Mouse (Mus musculus): ENCODE results near the gene Mphosph6. TPM values are rescaled to one million over a fixed set of nuclear protein-coding genes. Genes with fewer than 3 reads are reported as not detected.

Mphosph6 gene
- polyA plus RNA-seq, 1 experiment: 28.8 TPM

DNA sequence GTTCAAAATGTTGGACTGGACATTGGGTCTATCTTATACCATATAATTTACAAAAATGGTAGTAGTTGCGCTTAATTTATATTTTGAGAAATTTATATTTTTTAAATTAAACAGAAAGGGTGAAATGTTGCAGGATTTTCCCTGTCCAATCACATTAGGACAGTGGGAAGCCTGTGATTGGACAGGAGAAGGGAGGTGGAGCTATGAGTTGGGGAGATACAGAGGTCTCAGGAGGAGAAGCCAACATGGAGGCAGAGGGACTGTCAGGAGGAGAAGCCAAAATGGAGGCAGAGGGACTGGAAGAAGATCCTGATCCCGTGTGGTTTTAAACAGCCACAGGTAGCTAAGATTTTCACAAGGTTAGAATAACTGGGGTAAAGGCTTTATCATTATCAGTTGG lies 3.7 kb downstream of the Mphosph6 start:
- no peak for TF ChIP-seq POLR2A (IDR thresholded peaks at IDR 0.05; ENCODE audit: borderline replicate concordance, control insufficient read depth, low read depth, low read length)
- TF ChIP-seq CTCF (IDR thresholded peaks at IDR 0.05; ENCODE audit: control insufficient read depth, insufficient read depth, low read length): no peak
- Histone ChIP-seq H3K4me1 (ENCODE audit: control insufficient read depth, insufficient read depth, low read length) (peaks cover 2% of the 10 kb centered on the region; the same call in 1 of the 2 replicates), H3K4me3 (replicated peaks; ENCODE audit: control insufficient read depth, low read depth, low read length) (no peak overlapping the region), H3K27ac (ENCODE audit: control insufficient read depth, insufficient read depth, low read depth, low read length, poor library complexity) (no peak overlapping the region)
- WGBS: 88% methylated on average over 2 of the region's 2 CpGs

DNA sequence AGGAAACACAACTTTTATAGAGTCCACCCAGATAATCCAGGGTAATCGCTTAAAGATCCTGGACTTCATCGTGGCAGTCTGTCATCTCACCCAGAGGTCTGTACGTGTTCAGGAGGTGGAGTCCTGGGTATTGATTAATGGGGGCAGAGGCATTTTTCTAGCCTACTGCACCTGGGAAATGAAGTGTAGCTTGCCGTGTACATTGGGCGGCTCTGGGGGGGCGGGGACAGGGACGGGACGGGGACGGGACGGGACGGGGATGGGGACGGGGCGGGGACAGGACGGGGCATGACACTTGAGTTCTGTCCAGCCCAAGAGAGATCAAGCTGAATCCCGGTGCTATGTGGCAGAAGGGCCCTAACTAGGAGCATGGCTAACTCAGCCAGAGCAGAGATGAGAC lies 5.3 kb downstream of the Mphosph6 start:
- Histone ChIP-seq H3K4me1 (ENCODE audit: control insufficient read depth, insufficient read depth, low read length) (no peaks in the 10 kb centered on the region), H3K4me3 (replicated peaks; ENCODE audit: control insufficient read depth, low read depth, low read length) (no peak overlapping the region), H3K27ac (ENCODE audit: control insufficient read depth, insufficient read depth, low read depth, low read length, poor library complexity) (no peak overlapping the region)
- WGBS: 93% methylated on average over 15 of the region's 15 CpGs
- no peak for TF ChIP-seq POLR2A (IDR thresholded peaks at IDR 0.05; ENCODE audit: borderline replicate concordance, control insufficient read depth, low read depth, low read length)
- TF ChIP-seq CTCF (IDR thresholded peaks at IDR 0.05; ENCODE audit: control insufficient read depth, insufficient read depth, low read length): no peak

DNA sequence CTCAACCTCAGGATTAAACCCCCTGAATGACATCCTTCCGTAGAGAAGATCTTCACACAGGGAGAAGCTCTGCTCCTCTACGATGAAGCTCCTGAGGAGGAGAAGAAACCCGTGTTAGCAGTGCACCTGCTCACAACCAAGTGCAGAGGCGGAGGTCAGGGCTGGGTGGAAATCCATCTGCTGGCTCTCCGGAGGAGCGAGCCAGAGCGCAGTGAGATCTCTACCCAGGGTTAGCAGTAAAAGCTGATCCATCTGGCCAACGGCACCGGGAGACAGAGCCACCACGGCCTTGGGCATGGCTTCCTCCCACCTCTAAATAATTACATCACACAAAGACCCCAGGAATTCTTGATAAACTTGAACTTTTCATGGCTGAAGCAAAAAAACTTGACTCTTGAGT lies 7.2 kb downstream of the Mphosph6 start:
- Histone ChIP-seq H3K27ac (ENCODE audit: control insufficient read depth, insufficient read depth, low read depth, low read length, poor library complexity) (no peak overlapping the region), H3K4me3 (replicated peaks; ENCODE audit: control insufficient read depth, low read depth, low read length) (no peak overlapping the region), H3K4me1 (ENCODE audit: control insufficient read depth, insufficient read depth, low read length) (no peaks in the 10 kb centered on the region)
- TF ChIP-seq CTCF (IDR thresholded peaks at IDR 0.05; ENCODE audit: control insufficient read depth, insufficient read depth, low read length): no peak
- TF ChIP-seq POLR2A (IDR thresholded peaks at IDR 0.05; ENCODE audit: borderline replicate concordance, control insufficient read depth, low read depth, low read length): no peak
- 95% methylated on average over 10 of the region's 10 CpGs for WGBS

DNA sequence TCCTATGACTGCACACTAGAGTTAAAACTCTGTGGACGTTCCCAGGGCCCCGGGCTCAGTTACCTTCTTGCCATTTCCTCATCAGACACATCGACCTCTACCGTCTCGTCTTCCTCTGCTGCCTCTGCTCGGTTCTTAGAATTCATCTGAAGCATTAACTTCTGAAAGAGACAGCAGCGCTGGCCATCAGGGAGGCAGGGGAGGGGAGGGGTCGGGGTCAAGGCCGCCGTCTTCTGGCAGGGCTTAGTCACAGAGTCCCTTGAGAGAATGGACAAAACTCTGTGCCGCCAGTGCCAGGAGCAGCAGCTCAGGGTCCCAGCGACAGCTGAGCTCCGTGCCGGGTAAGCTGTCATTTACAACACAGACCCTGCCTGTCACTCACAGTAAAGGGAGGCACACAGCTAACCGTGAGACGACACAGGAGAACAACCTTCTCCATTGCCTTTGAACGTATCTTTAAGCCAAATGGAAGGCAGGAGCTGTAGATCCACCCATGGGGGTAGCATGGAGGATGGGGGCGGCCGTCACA lies 9.1 kb downstream of the Mphosph6 start:
- 88% methylated on average over 19 of the region's 19 CpGs for WGBS
- Histone ChIP-seq H3K4me3 (replicated peaks; ENCODE audit: control insufficient read depth, low read depth, low read length) (no peak overlapping the region), H3K27ac (ENCODE audit: control insufficient read depth, insufficient read depth, low read depth, low read length, poor library complexity) (no peak overlapping the region), H3K4me1 (ENCODE audit: control insufficient read depth, insufficient read depth, low read length) (no peaks in the 10 kb centered on the region)
- TF ChIP-seq POLR2A (IDR thresholded peaks at IDR 0.05; ENCODE audit: borderline replicate concordance, control insufficient read depth, low read depth, low read length) (no peak), CTCF (IDR thresholded peaks at IDR 0.05; ENCODE audit: control insufficient read depth, insufficient read depth, low read length) (no peak)

DNA sequence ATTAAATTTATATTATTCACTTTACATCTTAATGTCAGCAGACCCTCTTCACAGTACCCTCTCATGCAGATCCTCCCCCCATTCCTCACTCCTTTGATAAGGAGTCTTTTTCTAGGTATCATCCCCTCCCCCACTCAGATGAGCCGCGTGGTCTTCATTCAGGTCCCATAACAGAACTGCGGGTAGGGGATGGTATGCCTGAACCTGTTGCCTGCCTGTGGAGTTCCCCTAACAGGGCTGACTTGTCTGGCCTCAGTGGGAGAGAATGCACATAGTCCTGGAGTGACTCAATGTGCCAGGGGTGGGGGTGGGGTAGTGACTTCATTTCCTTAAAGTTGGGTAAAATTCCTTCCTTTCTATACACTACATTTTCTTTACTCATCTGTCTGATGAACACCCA lies 15.3 kb downstream of the Mphosph6 start:
- 91% methylated on average over 3 of the region's 3 CpGs for WGBS
- TF ChIP-seq POLR2A (IDR thresholded peaks at IDR 0.05; ENCODE audit: borderline replicate concordance, control insufficient read depth, low read depth, low read length): no peak
- no peak for TF ChIP-seq CTCF (IDR thresholded peaks at IDR 0.05; ENCODE audit: control insufficient read depth, insufficient read depth, low read length)
- no peak overlapping the region for H3K27ac ChIP-seq (ENCODE audit: control insufficient read depth, insufficient read depth, low read depth, low read length, poor library complexity)
- no peaks in the 10 kb centered on the region for H3K4me1 ChIP-seq (ENCODE audit: control insufficient read depth, insufficient read depth, low read length)
- H3K4me3 ChIP-seq (replicated peaks; ENCODE audit: control insufficient read depth, low read depth, low read length): no peak overlapping the region

DNA sequence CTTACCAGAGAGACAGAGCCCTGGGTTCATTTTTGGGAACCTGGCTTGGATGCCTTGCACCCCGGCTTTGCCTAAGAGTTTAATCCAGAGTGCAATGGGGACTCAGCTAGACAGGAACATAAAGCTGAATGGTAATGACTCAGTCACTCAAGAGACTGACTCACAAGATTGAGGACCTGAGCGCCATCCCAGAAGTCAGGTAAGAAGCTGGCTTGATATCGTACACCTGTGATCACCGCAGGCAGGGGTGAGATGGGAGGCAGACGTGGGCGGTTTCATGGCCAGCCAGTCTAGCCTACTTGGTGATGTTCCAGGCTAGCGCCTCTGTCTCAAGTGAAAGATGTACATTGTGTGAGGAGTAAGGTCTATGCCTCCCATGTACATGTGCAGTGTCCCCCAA lies 18.7 kb downstream of the Mphosph6 start:
- H3K4me3 ChIP-seq (replicated peaks; ENCODE audit: control insufficient read depth, low read depth, low read length): no peak overlapping the region
- H3K4me1 ChIP-seq (ENCODE audit: control insufficient read depth, insufficient read depth, low read length): no peaks in the 10 kb centered on the region
- TF ChIP-seq POLR2A (IDR thresholded peaks at IDR 0.05; ENCODE audit: borderline replicate concordance, control insufficient read depth, low read depth, low read length) (no peak), CTCF (IDR thresholded peaks at IDR 0.05; ENCODE audit: control insufficient read depth, insufficient read depth, low read length) (no peak)
- H3K27ac ChIP-seq (ENCODE audit: control insufficient read depth, insufficient read depth, low read depth, low read length, poor library complexity): no peak overlapping the region
- 89% methylated on average over 7 of the region's 7 CpGs for WGBS

DNA sequence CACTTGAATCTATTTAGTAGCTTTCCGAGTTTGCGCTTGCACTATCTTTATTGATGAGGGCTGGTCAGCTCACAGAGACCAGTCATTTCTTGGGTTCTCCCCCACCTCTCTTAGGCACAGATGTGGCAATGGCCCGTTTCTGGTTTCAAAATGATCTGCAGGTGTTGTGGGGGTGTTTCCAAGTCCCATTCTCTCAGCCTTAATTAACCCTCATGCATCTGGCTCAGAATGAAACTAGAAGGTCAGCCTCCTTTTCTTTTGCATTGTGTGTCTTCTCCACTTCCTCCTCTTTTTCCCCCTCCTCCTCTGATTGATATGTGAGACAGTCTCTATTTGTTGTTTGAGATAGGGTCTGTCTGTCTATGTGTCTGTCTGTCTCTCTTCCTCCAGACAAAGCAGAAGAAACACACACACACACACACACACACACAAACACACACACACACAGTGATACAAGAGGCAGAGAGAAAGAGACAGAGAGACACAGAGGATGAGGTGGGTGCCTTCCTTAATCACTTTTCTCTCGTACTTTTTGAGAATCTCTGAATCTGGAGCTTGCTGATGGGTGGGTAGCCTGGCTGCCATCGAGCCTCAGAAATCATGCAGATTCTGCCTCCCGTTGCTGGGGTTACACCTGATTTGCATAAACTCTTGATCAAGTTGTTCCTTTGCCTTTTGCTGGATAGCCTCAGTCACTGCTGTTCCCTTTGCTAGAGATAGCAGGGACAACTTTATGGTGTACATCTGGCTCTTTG lies 20.2 kb downstream of the Mphosph6 start:
- 61% methylated on average over 6 of the region's 6 CpGs for WGBS
- no peak for TF ChIP-seq POLR2A (IDR thresholded peaks at IDR 0.05; ENCODE audit: borderline replicate concordance, control insufficient read depth, low read depth, low read length)
- Histone ChIP-seq H3K4me3 (replicated peaks; ENCODE audit: control insufficient read depth, low read depth, low read length) (no peak overlapping the region), H3K27ac (ENCODE audit: control insufficient read depth, insufficient read depth, low read depth, low read length, poor library complexity) (no peak overlapping the region), H3K4me1 (ENCODE audit: control insufficient read depth, insufficient read depth, low read length) (no peaks in the 10 kb centered on the region)

DNA sequence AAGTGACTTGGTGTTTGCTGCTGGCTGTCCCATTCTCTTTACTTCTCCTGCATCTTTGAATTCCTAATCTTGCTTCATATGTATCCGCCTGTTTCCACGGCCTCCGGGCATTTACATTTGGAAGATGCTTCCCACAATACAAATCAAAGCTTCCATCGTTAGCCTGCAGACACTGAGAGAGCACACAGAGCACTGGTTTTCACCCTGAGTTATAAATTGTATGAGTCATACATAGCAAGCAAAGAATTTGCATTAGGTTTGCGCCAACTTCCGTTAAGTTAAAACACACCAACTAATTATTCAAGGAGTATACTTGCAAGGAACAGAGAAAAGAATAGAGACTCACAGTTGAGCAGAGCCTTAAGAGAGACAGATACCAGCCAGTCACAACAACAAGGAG lies 22.4 kb downstream of the Mphosph6 start:
- H3K27ac ChIP-seq (ENCODE audit: control insufficient read depth, insufficient read depth, low read depth, low read length, poor library complexity): no peak overlapping the region
- TF ChIP-seq CTCF (IDR thresholded peaks at IDR 0.05; ENCODE audit: control insufficient read depth, insufficient read depth, low read length): no peak
- TF ChIP-seq POLR2A (IDR thresholded peaks at IDR 0.05; ENCODE audit: borderline replicate concordance, control insufficient read depth, low read depth, low read length): no peak
- no peak overlapping the region for H3K4me3 ChIP-seq (replicated peaks; ENCODE audit: control insufficient read depth, low read depth, low read length)
- WGBS: 85% methylated on average over 6 of the region's 6 CpGs
- no peaks in the 10 kb centered on the region for H3K4me1 ChIP-seq (ENCODE audit: control insufficient read depth, insufficient read depth, low read length)

Data from bone marrow, adult 2 months (tissue).